Mouse (Mus musculus) testis, adult 2 months (tissue): ENCODE measurements around the gene Rmnd5a.

ENCODE experiments used
- CTCF ChIP-seq: fragments of 200-500 bp; IDR thresholded peaks from 2 replicates; pipeline ENCODE4 v1.5.1; 2012; ENCODE audit warnings: low read depth, mild to moderate bottlenecking, inconsistent platforms, low read length, moderate library complexity; ENCODE audit not compliant: control insufficient read depth, insufficient read depth, insufficient replicate concordance
- POLR2A ChIP-seq: fragments of 200-500 bp; IDR thresholded peaks from 2 replicates; pipeline ENCODE4 v1.6.1; 2012; ENCODE audit warnings: low read depth, mild to moderate bottlenecking, inconsistent platforms, low read length, moderate library complexity; ENCODE audit not compliant: control insufficient read depth

- TF ChIP-seq POLR2A (no peak), CTCF (no peak)
These were observed 63.7 kb downstream of the Rmnd5a start for GRCm38 (mm10) chr6:71376711-71377110.
